Mouse (Mus musculus): ENCODE measurements around the gene Esp6. TPM values are rescaled to one million over a fixed set of nuclear protein-coding genes. Genes with fewer than 3 reads are reported as not detected.

The Esp6 gene
- not detected for total RNA-seq (2023)

GRCm38 (mm10) chr17:40561207-40561606, at the start of gene Esp6:
Gene Esp6, plus strand, starts transcription at chr17:40561507.

DNA sequence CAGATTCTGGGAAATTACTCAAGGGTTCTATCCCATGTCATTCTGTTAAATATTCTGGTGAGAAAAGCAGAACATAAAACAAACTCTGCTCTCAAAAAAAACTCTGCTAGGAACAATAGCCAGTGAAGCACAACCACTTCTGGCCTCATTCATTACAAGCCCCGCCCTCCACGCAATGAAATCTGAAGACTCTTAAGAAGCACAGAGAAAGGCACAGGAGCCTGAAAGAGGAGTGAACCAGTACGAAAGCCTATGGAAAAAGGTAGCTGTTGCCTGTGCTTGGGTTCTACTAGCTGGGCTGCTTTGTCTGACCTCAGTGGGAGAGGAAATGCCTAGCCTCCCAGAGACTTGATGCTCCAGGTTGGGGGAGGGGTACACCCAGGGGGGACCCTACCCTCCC, 41.5 kb upstream of the Esp6 start, which contains the start of gene Esp8:
Esp8 (plus strand) TSS at position 205 of the 400 bp plus-strand sequence.

GRCm38 (mm10) chr17:40598294-40598693, 37.0 kb downstream of the Esp6 start, which contains the start of gene Esp4:
Gene Esp4, plus strand, starts transcription at chr17:40598594.

Other genes with a start within 250 kb of the Esp6 start
- gene Crisp1, start 242.3 kb upstream of the Esp6 start, total RNA-seq (2023): not detected
- not detected for gene Esp8, start 41.5 kb upstream of the Esp6 start, total RNA-seq (2023)
- not detected for gene Esp4, start 37.1 kb downstream of the Esp6 start, total RNA-seq (2023)
- gene Esp3, start 70.6 kb downstream of the Esp6 start, total RNA-seq (2023): not detected
- gene Esp1, start 165.6 kb downstream of the Esp6 start, total RNA-seq (2023): not detected
- gene Crisp2, start 245.5 kb downstream of the Esp6 start, total RNA-seq (2023): not detected
- gene Rhag, start 249.6 kb downstream of the Esp6 start, total RNA-seq (2023): not detected